Mouse (Mus musculus): Measurements from ENCODE around the gene Psmd2.
A peak's percentile ranks its signal among the peaks of the same experiment; 100 is the strongest.
"Not testable (repeated sequence)": the region's sequence is repeated elsewhere in the genome, so short reads cannot be mapped to it uniquely, and the experiment has no call there.

The Psmd2 gene

DNA sequence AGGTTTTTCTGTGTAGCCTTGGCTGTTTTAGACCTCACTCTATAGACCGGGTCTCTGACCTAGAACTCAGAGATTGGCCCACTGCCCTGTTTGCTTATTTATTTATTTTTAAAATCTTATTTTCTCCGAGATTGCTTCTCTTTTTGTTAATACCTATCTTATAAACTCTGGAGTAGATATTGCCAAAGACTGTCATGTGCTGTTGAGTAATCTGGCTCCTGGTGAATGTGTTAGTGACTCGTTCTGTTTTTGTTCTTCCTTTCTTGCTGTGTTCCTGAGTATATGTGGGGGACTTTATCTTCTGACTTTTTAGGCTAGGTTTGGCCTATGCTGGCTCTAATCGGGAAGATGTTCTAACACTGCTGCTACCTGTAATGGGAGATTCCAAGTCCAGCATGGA is 6.2 kb downstream of the Psmd2 start:
- DNase-seq, result no peak

DNA sequence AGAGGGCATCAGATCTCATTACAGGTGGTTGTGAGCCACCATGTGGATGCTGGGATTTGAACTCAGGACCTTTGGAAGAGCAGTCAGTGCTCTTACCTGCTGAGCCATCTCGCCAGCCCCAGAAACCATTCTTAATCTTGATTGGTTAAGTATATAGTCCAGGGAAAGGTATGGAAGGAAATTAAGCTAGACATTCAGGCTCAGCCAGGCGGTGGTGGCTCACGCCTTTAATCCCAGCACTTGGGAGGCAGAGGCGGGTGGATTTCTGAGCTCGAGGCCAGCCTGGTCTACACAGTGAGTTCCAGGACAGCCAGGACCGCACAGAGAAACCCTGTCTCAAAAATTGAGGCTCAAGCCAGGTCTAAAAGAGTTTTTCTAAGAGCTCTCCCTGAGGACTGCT is 16.6 kb downstream of the Psmd2 start, which contains the start of gene Eif4g1:
TSS of gene Eif4g1 (plus strand) at position 301 of the 400 bp plus-strand sequence.
- not testable (repeated sequence) for DNase-seq

DNA sequence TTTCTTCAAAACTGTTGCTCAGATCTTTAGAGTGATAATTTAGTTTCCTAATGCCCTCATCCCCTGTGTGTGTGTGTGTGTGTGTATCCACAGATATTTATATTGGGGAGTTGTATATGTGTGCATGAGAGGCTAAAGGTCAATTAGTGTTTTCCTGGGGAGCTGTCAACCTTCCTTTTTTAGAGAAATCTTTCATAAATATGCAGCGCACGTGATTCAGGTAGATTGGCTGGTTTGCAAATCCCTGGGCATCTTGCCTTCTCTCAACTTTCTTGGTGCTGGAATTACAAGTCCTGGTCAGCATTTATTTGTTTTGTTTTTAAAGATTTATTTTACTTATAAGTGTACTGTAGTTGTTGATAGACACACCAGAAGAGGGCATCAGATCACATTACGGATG is 18.8 kb downstream of the Psmd2 start:
- DNase-seq, result no peak

DNA sequence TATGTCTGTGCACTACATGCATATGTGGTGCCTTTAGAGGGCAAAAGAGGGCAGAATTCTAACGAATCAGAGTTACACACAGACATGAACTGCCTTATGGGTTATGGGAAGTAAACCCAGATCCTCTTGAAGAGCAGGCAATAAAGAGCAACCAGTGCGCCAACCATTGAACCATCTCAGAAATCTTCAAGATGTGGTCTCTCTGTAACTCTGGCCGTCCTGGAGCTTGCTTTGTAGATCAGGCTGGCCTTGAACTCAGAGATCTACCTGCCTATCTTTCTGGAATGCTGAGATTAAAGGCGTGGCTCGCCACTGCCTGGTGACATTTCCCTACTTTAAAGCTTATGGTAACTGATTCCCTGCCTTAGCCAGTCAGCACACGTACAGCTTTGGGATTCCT is 20.4 kb downstream of the Psmd2 start:
- no peak for DNase-seq

DNA sequence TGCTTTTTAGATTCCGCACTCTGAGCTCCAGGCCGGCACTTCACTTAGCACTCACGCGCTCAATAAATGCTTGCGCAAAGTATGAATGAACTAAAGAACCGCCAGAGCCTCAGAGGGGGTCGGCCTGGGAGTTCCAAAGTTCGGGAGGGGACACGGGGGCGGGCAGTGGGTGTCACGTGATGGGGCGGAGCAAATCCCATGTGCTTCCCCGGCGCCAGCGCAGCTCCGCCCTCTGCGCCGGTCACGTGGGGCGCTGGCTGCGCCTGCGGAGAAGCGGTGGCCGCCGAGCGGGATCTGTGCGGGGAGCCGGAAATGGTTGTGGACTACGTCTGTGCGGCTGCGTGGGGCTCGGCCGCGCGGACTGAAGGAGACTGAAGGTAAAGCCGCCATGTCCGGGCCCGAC is 21.0 kb downstream of the Psmd2 start:
- peak; percentile 94 for DNase-seq

DNA sequence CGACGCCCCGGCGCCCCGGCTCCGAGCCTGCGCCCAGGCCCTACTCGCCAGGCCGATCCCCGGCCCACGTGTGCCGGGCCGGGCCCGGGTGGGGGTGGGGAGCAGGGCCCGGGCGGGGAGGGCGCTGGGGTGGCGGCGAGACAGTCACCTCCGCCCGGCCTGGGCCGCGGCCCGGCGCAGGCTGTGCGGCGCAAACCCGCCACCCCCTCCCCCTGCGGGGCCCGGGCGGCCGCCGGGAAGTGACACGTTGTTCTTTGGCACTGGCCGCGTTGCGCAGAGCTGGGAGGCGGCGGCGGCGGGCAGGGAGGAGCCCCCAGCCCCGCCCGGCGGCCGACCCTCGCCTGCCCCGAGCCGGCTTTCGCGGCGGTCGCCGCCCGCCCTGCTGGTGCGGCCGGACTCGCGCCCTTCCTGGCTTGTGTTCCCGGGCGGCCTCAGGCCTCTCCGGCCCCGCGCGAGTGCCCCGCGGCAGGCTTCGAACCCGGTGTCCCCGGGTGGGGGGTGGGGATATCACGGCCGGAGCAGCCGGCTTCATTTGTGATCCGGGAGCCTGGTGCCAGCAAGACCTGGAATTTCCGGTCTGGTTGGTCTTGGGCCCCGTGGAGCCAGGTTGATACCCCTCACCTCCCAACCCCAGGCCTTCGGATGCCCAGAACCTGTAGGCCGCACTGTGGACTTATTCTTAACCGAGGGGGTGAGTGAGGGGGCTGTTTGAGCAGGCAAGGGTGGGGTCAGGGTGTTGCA is 21.7 kb downstream of the Psmd2 start:
- no peak for DNase-seq

DNA sequence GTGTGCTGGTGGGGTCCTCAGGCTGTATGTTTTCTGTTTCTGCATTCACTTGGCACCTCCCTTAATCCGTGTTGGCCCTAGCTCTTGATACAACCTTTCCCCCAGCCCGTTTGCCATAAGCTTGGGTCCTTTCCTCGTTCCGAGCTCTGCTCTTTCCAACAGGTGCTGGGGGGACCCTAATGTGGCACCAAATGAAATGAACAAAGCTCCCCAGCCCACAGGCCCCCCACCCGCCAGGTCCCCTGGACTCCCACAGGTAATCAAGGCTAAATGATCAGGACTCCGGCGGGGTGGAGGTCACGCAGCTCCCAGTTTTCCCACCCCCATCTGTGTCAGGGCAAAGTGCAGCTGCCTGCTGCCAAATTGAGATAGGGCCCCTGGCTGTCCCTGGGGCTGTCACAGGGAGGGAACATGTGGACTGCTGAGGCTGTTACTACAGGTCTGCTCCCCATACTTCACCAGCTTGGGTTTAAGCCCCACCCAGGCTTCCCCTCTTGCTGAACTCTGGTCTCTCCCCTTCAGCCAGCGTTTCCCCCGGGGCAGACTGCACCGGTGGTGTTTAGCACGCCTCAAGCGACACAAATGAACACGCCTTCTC is 22.4 kb downstream of the Psmd2 start:
- peak; percentile 85 for DNase-seq

DNA sequence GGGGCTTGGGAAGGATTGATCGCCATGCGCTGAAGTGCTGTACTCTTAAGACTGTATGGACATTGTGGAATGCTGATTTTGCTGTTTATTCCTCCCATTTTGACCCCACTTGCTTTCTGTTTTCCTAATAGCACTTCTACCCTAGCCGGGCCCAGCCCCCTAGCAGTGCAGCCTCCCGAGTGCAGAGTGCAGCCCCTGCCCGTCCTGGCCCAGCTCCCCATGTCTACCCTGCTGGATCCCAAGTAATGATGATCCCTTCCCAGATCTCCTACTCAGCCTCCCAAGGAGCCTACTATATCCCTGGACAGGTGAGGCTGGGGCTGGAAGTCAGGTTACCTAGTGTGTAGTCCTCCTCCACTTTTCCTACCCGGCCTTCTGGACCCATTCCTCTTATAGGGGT is 23.8 kb downstream of the Psmd2 start:
- DNase-seq, result no peak

DNA sequence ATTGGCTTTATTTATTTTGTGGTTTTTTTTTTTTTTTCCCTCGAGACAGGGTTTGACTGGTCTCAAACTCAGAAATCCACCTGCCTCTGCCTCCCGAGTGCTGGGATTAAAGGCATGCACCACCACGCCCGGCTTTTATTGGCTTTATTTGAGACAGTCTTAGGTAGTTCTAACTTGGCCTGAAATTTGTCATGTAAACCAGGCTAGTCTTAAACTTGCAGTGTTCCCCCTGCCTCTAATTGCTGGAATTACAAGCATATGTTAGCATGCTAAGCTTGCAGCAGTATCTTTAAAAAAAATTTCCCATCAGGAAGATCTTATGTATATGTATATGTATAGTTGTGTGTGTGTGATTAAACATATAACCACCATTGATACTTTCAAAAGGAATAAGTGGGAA is 25.2 kb downstream of the Psmd2 start:
- no peak for DNase-seq

DNA sequence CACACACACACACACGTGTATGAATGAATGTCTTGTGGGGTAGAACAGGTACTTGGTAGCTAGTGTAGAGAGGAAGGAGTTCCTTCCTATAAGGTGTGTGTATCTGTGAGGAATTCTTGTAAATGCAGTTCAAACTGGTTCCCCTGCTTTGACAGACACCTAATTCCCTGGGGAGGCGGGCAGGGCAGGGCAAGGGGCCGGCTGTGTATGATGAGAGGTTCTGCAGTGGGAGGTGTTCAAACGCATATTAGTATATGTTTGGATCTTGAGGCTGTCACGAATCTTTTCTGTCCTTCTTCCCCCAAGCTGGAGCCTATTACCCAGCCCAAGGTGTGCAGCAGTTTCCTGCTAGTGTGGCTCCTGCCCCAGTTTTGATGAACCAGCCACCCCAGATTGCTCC is 25.9 kb downstream of the Psmd2 start:
- DNase-seq, result no peak

DNA sequence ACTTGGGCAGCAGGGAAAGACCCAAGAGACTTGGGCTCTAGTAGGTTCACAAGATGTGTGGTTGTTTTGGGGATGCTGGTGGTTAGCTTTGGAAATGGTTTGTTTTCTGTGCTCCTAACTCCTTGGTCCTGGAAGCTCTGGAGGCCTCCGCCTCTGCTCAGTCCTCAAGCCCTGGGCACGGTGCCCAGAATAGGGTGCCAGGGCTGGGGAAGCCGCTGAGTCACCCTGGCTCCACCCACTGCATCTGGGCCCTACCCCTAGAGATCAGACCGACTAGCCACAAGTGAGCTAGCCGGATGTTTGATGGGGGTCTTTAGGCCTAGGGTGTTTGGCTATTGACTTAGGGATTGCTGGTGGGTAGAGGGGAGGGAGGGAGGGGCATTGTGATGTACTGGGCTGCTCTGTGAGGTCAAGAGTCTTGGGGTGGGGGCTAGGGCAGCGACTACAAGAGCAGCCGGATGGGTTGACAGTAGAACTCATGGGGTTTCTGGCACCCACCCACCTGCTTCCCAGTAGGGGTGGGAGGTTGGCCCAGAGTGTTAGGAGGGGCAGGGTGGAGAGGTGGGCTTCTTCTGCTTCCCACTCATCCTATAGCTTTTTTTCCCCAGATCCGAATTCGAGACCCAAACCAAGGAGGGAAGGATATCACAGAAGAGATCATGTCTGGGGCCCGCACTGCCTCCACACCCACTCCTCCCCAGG is 26.7 kb downstream of the Psmd2 start:
- DNase-seq, result peak; percentile 68

DNA sequence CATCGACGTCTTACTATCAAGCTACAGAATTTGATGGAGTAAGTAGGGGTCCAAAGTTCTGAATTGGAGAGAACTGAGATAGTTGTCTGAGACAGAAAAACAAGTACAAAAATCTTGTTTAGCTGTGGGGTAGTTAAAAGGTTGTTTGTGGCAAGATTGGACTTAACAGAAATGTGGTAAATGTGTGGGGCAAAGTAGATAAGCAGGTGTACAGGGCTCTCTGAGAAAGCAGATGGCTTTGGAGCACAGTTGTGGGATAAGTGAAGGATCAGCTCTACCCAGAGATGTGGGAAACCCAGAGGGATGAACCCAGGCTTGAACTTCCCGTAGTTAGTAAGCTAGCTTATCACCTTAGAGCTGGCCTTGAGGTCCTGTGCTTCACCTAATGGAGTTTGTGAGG is 39.3 kb downstream of the Psmd2 start:
- no peak for DNase-seq

DNA sequence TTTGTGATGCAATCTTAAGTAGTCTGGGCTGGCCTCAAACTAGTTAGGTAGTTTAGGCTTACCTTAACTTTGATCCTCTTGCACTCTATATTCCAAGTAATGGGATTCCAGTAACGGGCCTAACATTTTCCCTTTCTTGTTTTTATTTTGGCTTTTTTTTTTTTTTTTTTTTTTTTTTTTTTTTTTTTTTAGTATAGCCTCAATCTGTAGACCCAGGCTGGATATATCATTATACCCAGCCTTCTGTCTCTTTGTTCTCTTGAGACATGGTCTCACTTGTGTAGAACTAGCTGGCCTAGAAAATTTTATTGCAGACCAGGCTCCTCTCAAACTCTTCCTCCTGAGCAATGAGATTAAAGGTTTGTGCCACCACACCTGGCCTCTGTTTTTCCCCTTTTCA is 40.2 kb downstream of the Psmd2 start:
- no peak for DNase-seq

DNA sequence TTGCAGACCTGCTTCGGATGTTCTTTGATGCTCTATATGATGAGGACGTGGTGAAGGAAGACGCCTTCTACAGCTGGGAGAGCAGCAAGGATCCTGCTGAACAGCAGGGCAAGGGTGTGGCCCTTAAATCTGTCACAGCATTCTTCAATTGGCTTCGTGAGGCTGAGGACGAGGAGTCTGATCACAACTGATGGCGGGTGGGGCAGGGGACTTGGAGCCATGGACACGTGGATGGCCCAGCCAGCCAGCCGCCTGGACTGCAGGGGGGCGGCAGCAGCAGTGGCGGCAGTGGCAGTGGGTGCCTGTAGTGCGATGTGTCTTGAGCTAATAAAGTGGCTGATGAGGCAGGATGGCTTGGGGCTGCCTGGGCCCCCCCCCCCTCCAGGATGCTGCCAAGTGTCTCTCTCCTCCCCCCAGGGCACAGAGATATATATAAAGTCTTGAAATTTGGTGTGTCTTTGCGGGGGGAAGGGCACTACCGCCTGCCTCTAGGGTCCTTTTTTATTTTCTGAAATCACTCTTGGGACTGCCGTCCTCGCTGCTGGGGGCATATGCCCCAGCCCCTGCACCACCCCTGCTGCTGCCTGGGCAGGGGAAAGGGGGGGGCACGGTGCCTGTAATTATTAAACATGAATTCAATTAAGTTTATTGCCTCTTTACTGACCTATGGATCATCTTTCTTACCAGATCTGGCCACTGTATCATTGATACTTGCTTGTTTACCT is 41.0 kb downstream of the Psmd2 start:
- no peak for DNase-seq

DNA sequence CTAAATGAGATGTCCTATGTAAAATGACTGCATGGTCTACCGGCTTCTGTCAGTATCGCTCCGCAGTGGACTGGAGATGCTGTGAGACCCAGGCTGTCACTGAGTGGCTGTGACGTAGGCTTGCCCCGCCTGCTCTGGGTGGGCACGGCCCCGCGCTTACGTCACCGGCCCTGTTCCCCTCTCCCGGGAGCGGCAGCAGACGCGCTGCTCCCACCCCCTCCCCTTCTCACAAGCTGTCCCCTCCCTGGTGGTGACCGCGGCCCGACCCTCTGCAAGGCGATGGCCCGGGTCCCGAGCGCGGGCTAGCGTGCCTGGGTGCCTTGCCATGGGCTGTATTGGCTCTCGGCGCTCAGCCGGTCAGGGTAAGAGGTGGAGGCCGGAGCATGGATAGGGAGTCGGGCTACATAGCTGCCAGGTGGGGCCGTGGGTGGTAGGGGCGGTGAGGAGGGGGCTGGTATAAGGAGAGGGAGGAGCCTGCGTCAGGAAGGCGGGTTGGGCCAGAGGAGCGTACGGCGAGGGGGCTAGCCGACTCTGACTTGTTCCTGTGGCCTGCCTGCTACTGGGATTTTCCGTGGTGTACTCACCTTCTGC is 41.8 kb downstream of the Psmd2 start, which contains the start of gene Fam131a:
TSS of gene Fam131a (plus strand) at position 131 of the 591 bp plus-strand sequence.
- peak; percentile 89 for DNase-seq

DNA sequence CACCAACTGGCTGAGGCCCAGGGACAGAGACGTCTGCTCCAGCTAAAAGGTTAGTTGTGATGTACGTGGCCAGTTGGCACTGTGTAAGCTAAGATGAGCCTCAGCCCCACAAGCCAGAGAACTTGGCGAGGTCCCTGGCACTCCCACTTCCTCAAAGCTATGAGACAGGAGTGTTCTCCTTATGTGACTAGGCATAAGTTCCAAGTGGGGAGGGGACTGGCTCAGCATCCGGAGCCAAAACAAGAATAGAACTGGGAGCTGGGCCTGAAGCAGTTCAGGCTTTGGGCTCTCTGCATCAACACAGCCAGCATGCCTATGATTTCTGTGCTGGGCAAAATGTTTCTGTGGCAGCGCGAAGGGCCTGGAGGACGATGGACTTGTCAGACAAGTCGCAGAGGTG is 43.3 kb downstream of the Psmd2 start:
- DNase-seq, result no peak

DNA sequence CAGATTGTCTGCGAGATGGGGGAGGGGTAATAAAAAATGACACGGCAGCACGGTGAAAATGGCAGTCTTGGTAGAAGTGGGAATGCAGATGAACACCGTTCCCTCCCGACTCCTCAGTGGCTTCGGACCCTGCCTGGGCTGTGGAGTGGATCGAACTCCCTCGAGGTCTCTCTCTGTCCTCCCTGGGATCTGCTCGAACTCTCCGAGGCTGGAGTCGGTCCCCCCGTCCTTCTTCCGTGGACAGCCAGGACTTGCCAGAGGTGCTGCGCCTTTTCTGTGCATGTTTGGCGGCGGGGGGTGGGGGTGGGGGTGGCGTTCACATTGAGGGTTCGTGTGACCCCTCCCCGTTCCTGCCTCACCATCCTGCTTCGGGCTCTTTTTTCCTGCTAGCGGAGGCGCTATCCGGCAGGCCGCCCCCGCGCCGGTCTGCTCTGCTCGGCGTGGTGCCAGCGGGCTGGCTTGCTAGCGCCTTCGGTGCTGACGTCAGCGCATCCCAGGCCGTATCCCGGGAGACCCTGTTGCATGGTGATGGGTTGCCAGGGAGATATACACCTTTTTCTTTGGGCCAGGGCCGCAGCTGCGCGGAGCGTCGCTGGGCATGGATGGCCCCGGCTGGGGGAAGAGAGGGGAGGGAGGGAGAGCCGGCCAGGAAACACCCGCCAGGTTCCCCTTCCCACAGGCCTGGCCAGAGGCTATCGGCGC is 44.3 kb downstream of the Psmd2 start:
- DNase-seq, result peak; percentile 70

DNA sequence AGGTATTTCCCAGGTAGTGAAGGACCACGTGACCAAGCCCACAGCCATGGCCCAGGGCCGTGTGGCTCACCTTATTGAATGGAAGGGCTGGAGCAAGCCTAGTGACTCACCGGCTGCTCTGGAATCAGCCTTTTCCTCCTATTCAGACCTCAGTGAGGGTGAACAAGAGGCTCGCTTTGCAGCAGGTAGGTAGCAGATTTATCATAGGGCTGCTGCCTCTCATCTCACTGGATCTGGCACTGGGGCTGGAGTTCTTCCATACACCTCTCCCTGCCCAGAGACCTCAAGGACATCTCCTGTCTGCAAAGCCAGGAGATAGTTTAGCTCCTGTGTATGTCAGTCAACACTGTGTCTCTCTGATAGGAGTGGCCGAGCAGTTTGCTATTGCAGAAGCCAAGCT is 47.8 kb downstream of the Psmd2 start:
- DNase-seq, result no peak

DNA sequence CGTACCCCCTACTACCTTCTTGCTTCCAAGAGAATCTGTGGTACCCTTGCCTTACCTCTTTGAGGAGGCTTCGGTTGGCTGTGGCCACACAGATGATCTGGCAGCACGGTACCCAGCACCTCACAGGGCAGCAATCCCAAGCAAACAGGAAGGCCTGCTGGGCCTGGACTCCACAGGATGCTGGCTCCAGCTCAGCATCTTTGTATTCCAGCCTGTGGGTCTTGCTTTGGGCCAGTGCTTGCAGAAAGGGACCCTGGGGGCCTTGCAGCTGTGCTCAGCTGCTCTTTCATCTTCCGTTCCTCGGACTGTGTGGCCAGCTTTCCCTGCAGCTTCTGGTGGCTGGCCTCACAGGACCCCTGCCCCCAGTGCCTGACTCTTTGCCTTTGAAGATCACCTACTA is 48.6 kb downstream of the Psmd2 start:
- DNase-seq, result no peak

DNA sequence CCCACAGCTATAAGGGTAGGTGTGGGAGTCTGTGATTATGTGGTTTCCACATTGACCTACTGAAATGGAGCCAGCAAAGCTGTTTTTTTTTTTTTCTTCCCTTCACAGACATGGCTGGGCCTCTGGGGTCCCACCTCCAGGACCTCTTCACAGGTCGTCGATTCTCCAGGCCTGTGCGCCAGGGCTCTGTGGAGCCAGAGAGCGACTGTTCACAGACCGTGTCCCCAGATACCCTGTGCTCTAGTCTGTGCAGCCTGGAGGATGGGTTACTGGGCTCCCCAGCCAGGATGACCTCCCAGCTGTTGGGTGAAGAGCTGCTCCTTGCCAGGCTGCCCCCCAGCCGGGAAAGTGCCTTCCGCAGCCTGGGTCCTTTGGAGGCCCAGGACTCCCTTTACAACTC is 49.9 kb downstream of the Psmd2 start:
- DNase-seq, result no peak

DNA sequence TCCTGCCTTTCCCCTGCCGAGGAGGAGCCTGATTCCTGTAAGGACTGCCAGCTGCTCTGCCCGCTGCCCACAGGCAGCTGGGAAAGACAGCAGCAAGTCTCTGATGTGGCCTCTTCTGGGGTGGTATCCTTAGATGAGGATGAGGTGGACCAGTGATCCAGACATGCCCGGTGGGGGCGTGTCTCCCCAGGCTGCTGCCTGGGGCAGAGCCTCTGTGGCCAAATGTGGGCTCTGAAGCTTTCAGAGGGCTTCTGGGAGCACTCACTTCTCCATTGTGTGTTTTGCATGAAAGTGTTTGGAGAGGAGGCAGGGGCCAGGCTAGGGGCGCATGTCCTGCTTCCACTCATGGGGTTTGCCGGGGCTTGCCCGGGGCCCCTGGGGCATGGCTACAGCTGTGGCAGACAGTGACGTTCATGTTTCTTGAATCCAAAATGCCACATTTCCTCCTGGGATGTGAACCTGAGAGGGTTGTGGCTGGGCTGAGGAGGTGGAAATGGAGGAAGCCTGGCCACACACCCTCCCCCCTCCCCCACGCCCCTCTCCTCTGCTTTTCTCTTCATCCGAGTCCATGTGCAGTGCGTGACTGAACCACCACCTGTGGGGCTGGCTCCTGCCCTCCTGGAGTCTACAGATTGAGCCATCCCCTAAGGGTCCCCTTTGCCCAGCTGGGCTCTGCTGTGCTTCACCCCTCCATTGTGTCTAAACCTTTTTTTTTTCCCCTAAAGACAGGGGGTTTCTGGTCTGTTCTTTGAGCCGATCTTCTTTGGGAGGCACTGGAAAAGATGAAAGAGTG is 50.5 kb downstream of the Psmd2 start:
- no peak for DNase-seq

DNA sequence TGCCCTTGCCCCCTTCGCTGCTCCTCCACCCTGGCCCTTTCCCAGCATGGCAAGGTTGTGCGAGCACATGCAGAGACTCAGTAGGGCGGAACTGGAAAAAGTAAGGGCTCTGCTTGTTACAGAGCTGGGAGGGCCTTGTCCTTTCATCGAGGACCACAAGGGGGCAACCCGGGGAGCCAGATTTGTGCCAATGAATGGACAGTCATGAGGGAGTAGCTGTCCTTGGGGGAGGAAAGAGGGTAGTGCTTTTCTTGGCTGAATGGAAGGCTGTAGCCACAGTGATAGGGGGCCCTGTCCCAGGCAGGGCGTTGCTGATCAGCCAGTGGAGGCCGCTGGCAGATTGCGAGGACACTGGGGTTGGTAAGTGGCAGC is 51.1 kb downstream of the Psmd2 start:
- peak; percentile 87 for DNase-seq
